Mouse (Mus musculus): ENCODE measurements around the gene Gdpd5. TPM values are rescaled to one million over a fixed set of nuclear protein-coding genes. Genes with fewer than 3 reads are reported as not detected.
"Not testable (repeated sequence)": the region's sequence is repeated elsewhere in the genome, so short reads cannot be mapped to it uniquely, and the experiment has no call there.

The Gdpd5 gene
- polyA plus RNA-seq, 1 experiment from 2014 or later, result 18.6 TPM

- H3K9me3 ChIP-seq (ENCODE audit: control insufficient read depth, low read length), result no peaks in the 10 kb centered on the region
- ATAC-seq (replicated peaks; ENCODE audit: low FRiP score, low TSS enrichment, low read depth) (peak; percentile 98), DNase-seq (ENCODE audit: low spot score) (peak; percentile 89)
- peak overlapping the region; percentile 27; the same call in 1 of the 2 replicates for H3K9ac ChIP-seq (ENCODE audit: low read length)
- H3K4me1 ChIP-seq (replicated peaks; ENCODE audit: control insufficient read depth, insufficient read depth, low read length), result peaks cover 47% of the 10 kb centered on the region
- no peaks in the 10 kb centered on the region for H3K36me3 ChIP-seq (ENCODE audit: control insufficient read depth, insufficient read depth, low read length)
- WGBS, result 13% methylated on average over 10 of the region's 10 CpGs
- no peak overlapping the region for H3K4me3 ChIP-seq (ENCODE audit: low read depth, low read length)
- peak overlapping the region; percentile 41 for H3K4me2 ChIP-seq (ENCODE audit: low read length)
- no peaks in the 10 kb centered on the region for H3K27me3 ChIP-seq (replicated peaks; ENCODE audit: control insufficient read depth, insufficient read depth, low read length)
- peak overlapping the region; percentile 96 for H3K27ac ChIP-seq (ENCODE audit: low read depth)
Observed at GRCm38 (mm10) chr7:99360021-99360802, 21.0 kb upstream of the Gdpd5 start.

GRCm38 (mm10) chr7:99360803-99361414 is 20.3 kb upstream of the Gdpd5 start:
- Histone ChIP-seq H3K27me3 (replicated peaks; ENCODE audit: control insufficient read depth, insufficient read depth, low read length) (no peaks in the 10 kb centered on the region), H3K4me2 (ENCODE audit: low read length) (peak overlapping the region; percentile 41), H3K4me1 (replicated peaks; ENCODE audit: control insufficient read depth, insufficient read depth, low read length) (peaks cover 40% of the 10 kb centered on the region), H3K27ac (ENCODE audit: low read depth) (peak overlapping the region; percentile 96), H3K9ac (ENCODE audit: low read length) (peak overlapping the region; percentile 11; the same call in 1 of the 2 replicates), H3K36me3 (ENCODE audit: control insufficient read depth, insufficient read depth, low read length) (no peaks in the 10 kb centered on the region), H3K9me3 (ENCODE audit: control insufficient read depth, low read length) (no peaks in the 10 kb centered on the region), H3K4me3 (ENCODE audit: low read depth, low read length) (no peak overlapping the region)
- ATAC-seq (replicated peaks; ENCODE audit: low FRiP score, low TSS enrichment, low read depth) (no peak), DNase-seq (ENCODE audit: low spot score) (peak; percentile 64)
- 24% methylated on average over 8 of the region's 8 CpGs for WGBS

- Histone ChIP-seq H3K27ac (ENCODE audit: low read depth) (no peak overlapping the region), H3K4me3 (ENCODE audit: low read depth, low read length) (no peak overlapping the region), H3K9me3 (ENCODE audit: control insufficient read depth, low read length) (no peaks in the 10 kb centered on the region), H3K36me3 (ENCODE audit: control insufficient read depth, insufficient read depth, low read length) (no peaks in the 10 kb centered on the region), H3K4me2 (ENCODE audit: low read length) (no peak overlapping the region), H3K27me3 (replicated peaks; ENCODE audit: control insufficient read depth, insufficient read depth, low read length) (no peaks in the 10 kb centered on the region), H3K4me1 (replicated peaks; ENCODE audit: control insufficient read depth, insufficient read depth, low read length) (peaks cover 27% of the 10 kb centered on the region), H3K9ac (ENCODE audit: low read length) (no peak overlapping the region)
- ATAC-seq (replicated peaks; ENCODE audit: low FRiP score, low TSS enrichment, low read depth), result no peak
- no peak for DNase-seq (ENCODE audit: low spot score)
- WGBS, result 85% methylated on average over 2 of the region's 2 CpGs
Observed at GRCm38 (mm10) chr7:99362137-99362536, 19.1 kb upstream of the Gdpd5 start.

- no peak overlapping the region for H3K4me3 ChIP-seq (ENCODE audit: low read depth, low read length)
- H3K36me3 ChIP-seq (ENCODE audit: control insufficient read depth, insufficient read depth, low read length), result no peaks in the 10 kb centered on the region
- no peaks in the 10 kb centered on the region for H3K27me3 ChIP-seq (replicated peaks; ENCODE audit: control insufficient read depth, insufficient read depth, low read length)
- ATAC-seq (replicated peaks; ENCODE audit: low FRiP score, low TSS enrichment, low read depth), result no peak
- peaks cover 9% of the 10 kb centered on the region for H3K4me1 ChIP-seq (replicated peaks; ENCODE audit: control insufficient read depth, insufficient read depth, low read length)
- no peak overlapping the region for H3K27ac ChIP-seq (ENCODE audit: low read depth)
- DNase-seq (ENCODE audit: low spot score), result peak; percentile 79
- under 1% methylated on average over 5 of the region's 5 CpGs for WGBS
- no peaks in the 10 kb centered on the region for H3K9me3 ChIP-seq (ENCODE audit: control insufficient read depth, low read length)
- no peak overlapping the region for H3K4me2 ChIP-seq (ENCODE audit: low read length)
- no peak overlapping the region for H3K9ac ChIP-seq (ENCODE audit: low read length)
Observed at GRCm38 (mm10) chr7:99365069-99365468, 16.1 kb upstream of the Gdpd5 start.

- DNase-seq (ENCODE audit: low spot score), result no peak
- no peak for ATAC-seq (replicated peaks; ENCODE audit: low FRiP score, low TSS enrichment, low read depth)
- no peak overlapping the region for H3K27ac ChIP-seq (ENCODE audit: low read depth)
- no peaks in the 10 kb centered on the region for H3K4me1 ChIP-seq (replicated peaks; ENCODE audit: control insufficient read depth, insufficient read depth, low read length)
- no peaks in the 10 kb centered on the region for H3K36me3 ChIP-seq (ENCODE audit: control insufficient read depth, insufficient read depth, low read length)
- H3K4me3 ChIP-seq (ENCODE audit: low read depth, low read length), result no peak overlapping the region
- no peak overlapping the region for H3K4me2 ChIP-seq (ENCODE audit: low read length)
- H3K27me3 ChIP-seq (replicated peaks; ENCODE audit: control insufficient read depth, insufficient read depth, low read length), result no peaks in the 10 kb centered on the region
- H3K9ac ChIP-seq (ENCODE audit: low read length), result no peak overlapping the region
- 59% methylated on average over 6 of the region's 6 CpGs for WGBS
- H3K9me3 ChIP-seq (ENCODE audit: control insufficient read depth, low read length), result no peaks in the 10 kb centered on the region
Observed at GRCm38 (mm10) chr7:99366716-99367115, 14.5 kb upstream of the Gdpd5 start.

- not testable (repeated sequence) for H3K4me2 ChIP-seq (ENCODE audit: low read length); H3K4me1 ChIP-seq (replicated peaks; ENCODE audit: control insufficient read depth, insufficient read depth, low read length); H3K36me3 ChIP-seq (ENCODE audit: control insufficient read depth, insufficient read depth, low read length); ATAC-seq (replicated peaks; ENCODE audit: low FRiP score, low TSS enrichment, low read depth); H3K27ac ChIP-seq (ENCODE audit: low read depth); H3K9me3 ChIP-seq (ENCODE audit: control insufficient read depth, low read length); H3K4me3 ChIP-seq (ENCODE audit: low read depth, low read length); H3K27me3 ChIP-seq (replicated peaks; ENCODE audit: control insufficient read depth, insufficient read depth, low read length); DNase-seq (ENCODE audit: low spot score); H3K9ac ChIP-seq (ENCODE audit: low read length)
- WGBS, result 53% methylated on average over 3 of the region's 3 CpGs
Observed at GRCm38 (mm10) chr7:99374325-99374724, 6.9 kb upstream of the Gdpd5 start.

GRCm38 (mm10) chr7:99375455-99375854 is 5.8 kb upstream of the Gdpd5 start:
- Histone ChIP-seq H3K4me2 (ENCODE audit: low read length) (no peak overlapping the region), H3K4me3 (ENCODE audit: low read depth, low read length) (no peak overlapping the region), H3K36me3 (ENCODE audit: control insufficient read depth, insufficient read depth, low read length) (no peaks in the 10 kb centered on the region), H3K4me1 (replicated peaks; ENCODE audit: control insufficient read depth, insufficient read depth, low read length) (peaks cover 9% of the 10 kb centered on the region), H3K9me3 (ENCODE audit: control insufficient read depth, low read length) (no peaks in the 10 kb centered on the region), H3K9ac (ENCODE audit: low read length) (no peak overlapping the region), H3K27me3 (replicated peaks; ENCODE audit: control insufficient read depth, insufficient read depth, low read length) (no peaks in the 10 kb centered on the region), H3K27ac (ENCODE audit: low read depth) (no peak overlapping the region)
- ATAC-seq (replicated peaks; ENCODE audit: low FRiP score, low TSS enrichment, low read depth) (no peak), DNase-seq (ENCODE audit: low spot score) (peak; percentile 97)
- 5% methylated on average over 4 of the region's 4 CpGs for WGBS

- Histone ChIP-seq H3K9me3 (ENCODE audit: control insufficient read depth, low read length) (no peaks in the 10 kb centered on the region), H3K36me3 (ENCODE audit: control insufficient read depth, insufficient read depth, low read length) (no peaks in the 10 kb centered on the region), H3K4me2 (ENCODE audit: low read length) (no peak overlapping the region), H3K27me3 (replicated peaks; ENCODE audit: control insufficient read depth, insufficient read depth, low read length) (no peaks in the 10 kb centered on the region), H3K4me3 (ENCODE audit: low read depth, low read length) (no peak overlapping the region), H3K4me1 (replicated peaks; ENCODE audit: control insufficient read depth, insufficient read depth, low read length) (peaks cover 25% of the 10 kb centered on the region), H3K9ac (ENCODE audit: low read length) (no peak overlapping the region), H3K27ac (ENCODE audit: low read depth) (no peak overlapping the region)
- no peak for DNase-seq (ENCODE audit: low spot score)
- no peak for ATAC-seq (replicated peaks; ENCODE audit: low FRiP score, low TSS enrichment, low read depth)
- 56% methylated on average over 8 of the region's 8 CpGs for WGBS
Observed at GRCm38 (mm10) chr7:99378870-99379269, 2.3 kb upstream of the Gdpd5 start.
